Mouse (Mus musculus): ENCODE measurements at regions not wholly inside any gene's neighbourhood (a gene's known extent, or its start where the extent isn't known, plus 50 kb on each side); places are given as distances from the start of the nearest gene placed in this dataset.

- Histone ChIP-seq H3K36me3 (ENCODE audit: control insufficient read depth, insufficient read depth, low read length) (no peaks in the 10 kb centered on the region), H3K4me2 (replicated peaks; ENCODE audit: low read depth, low read length) (no peak overlapping the region), H3K27ac (ENCODE audit: low read length) (no peak overlapping the region), H3K4me3 (ENCODE audit: low read depth, low read length) (no peak overlapping the region), H3K27me3 (ENCODE audit: control insufficient read depth, insufficient read depth, low read length) (no peaks in the 10 kb centered on the region), H3K4me1 (ENCODE audit: control insufficient read depth, insufficient read depth, low read length) (no peaks in the 10 kb centered on the region), H3K9me3 (ENCODE audit: control insufficient read depth, low read depth, low read length) (no peaks in the 10 kb centered on the region), H3K9ac (replicated peaks; ENCODE audit: low read depth, low read length) (no peak overlapping the region)
- no peak for ATAC-seq (ENCODE audit: insufficient number of reproducible peaks, insufficient read depth, low FRiP score, low read depth)
- 89% methylated on average over 6 of the region's 6 CpGs for WGBS
These were observed 114.0 kb upstream of the Dpt start for GRCm38 (mm10) chr1:164682426-164682825.

DNA sequence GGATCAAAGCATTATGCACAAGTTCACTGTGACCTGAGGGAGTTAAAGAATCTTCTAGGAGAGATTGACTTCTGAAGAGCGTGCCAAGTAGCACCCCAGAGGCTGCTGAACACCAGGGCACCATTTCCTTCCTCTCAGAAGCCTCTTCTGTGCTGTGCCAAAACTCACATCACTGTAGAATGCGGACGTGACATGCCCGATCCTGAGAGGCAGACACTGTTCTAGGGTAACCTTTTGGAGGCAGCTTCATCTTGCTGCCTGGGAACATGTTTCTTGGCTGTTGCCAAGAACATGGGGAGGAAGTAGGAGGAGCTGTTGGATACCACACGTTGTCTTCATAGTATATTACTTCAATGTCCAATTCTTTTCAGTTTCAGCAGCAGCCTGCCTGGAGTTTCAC, 114.9 kb upstream of the Dpt start:
- H3K9ac ChIP-seq (replicated peaks; ENCODE audit: low read depth, low read length), result no peak overlapping the region
- H3K4me1 ChIP-seq (ENCODE audit: control insufficient read depth, insufficient read depth, low read length), result no peaks in the 10 kb centered on the region
- H3K9me3 ChIP-seq (ENCODE audit: control insufficient read depth, low read depth, low read length), result peaks cover 3% of the 10 kb centered on the region; the same call in 1 of the 2 replicates
- 69% methylated on average over 5 of the region's 5 CpGs for WGBS
- H3K27me3 ChIP-seq (ENCODE audit: control insufficient read depth, insufficient read depth, low read length), result no peaks in the 10 kb centered on the region
- no peak for ATAC-seq (ENCODE audit: insufficient number of reproducible peaks, insufficient read depth, low FRiP score, low read depth)
- H3K4me2 ChIP-seq (replicated peaks; ENCODE audit: low read depth, low read length), result no peak overlapping the region
- H3K36me3 ChIP-seq (ENCODE audit: control insufficient read depth, insufficient read depth, low read length), result no peaks in the 10 kb centered on the region
- H3K4me3 ChIP-seq (ENCODE audit: low read depth, low read length), result no peak overlapping the region
- no peak overlapping the region for H3K27ac ChIP-seq (ENCODE audit: low read length)

GRCm38 (mm10) chr1:164678303-164678702, 118.1 kb upstream of the Dpt start:
- Histone ChIP-seq H3K4me3 (ENCODE audit: low read depth, low read length) (no peak overlapping the region), H3K27ac (ENCODE audit: low read length) (no peak overlapping the region), H3K9ac (replicated peaks; ENCODE audit: low read depth, low read length) (no peak overlapping the region), H3K4me2 (replicated peaks; ENCODE audit: low read depth, low read length) (no peak overlapping the region), H3K36me3 (ENCODE audit: control insufficient read depth, insufficient read depth, low read length) (no peaks in the 10 kb centered on the region), H3K27me3 (ENCODE audit: control insufficient read depth, insufficient read depth, low read length) (no peaks in the 10 kb centered on the region), H3K9me3 (ENCODE audit: control insufficient read depth, low read depth, low read length) (peaks cover 3% of the 10 kb centered on the region; the same call in 1 of the 2 replicates), H3K4me1 (ENCODE audit: control insufficient read depth, insufficient read depth, low read length) (no peaks in the 10 kb centered on the region)
- WGBS, result 34% methylated on average over 3 of the region's 3 CpGs
- peak; percentile 53; the same call in 1 of the 2 replicates for ATAC-seq (ENCODE audit: insufficient number of reproducible peaks, insufficient read depth, low FRiP score, low read depth)

DNA sequence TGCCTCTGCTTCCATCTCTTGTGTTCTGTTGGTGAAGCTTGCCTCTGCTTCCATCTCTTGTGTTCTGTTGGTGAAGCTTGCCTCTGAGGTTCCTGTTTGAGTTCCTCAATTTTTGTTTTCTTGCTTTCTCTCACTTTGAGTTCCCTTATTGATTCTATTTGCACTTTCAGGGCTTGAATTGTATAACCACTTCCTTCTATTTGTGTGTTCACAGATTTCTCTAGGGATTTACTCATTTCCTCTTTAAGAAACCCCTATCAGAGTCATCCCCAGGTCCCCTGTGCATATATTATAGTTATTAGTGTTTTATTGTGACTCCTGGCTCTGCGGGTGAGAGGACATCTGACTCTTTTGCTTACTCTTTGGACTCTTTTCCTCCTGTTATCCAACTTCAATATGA, 144.2 kb upstream of the Dpt start:
- Histone ChIP-seq H3K36me3 (ENCODE audit: control insufficient read depth, insufficient read depth, low read length) (no peaks in the 10 kb centered on the region), H3K27ac (ENCODE audit: low read length) (no peak overlapping the region), H3K4me1 (ENCODE audit: control insufficient read depth, insufficient read depth, low read length) (no peaks in the 10 kb centered on the region), H3K9ac (replicated peaks; ENCODE audit: low read depth, low read length) (no peak overlapping the region), H3K9me3 (ENCODE audit: control insufficient read depth, low read depth, low read length) (no peaks in the 10 kb centered on the region), H3K27me3 (ENCODE audit: control insufficient read depth, insufficient read depth, low read length) (no peaks in the 10 kb centered on the region), H3K4me2 (replicated peaks; ENCODE audit: low read depth, low read length) (no peak overlapping the region), H3K4me3 (ENCODE audit: low read depth, low read length) (no peak overlapping the region)
- 88% methylated on average over 1 of the region's 1 CpGs for WGBS
- no peak for ATAC-seq (ENCODE audit: insufficient number of reproducible peaks, insufficient read depth, low FRiP score, low read depth)

- Histone ChIP-seq H3K4me2 (replicated peaks; ENCODE audit: low read depth, low read length) (no peak overlapping the region), H3K9me3 (ENCODE audit: control insufficient read depth, low read depth, low read length) (no peaks in the 10 kb centered on the region), H3K27ac (ENCODE audit: low read length) (no peak overlapping the region), H3K4me3 (ENCODE audit: low read depth, low read length) (no peak overlapping the region), H3K4me1 (ENCODE audit: control insufficient read depth, insufficient read depth, low read length) (no peaks in the 10 kb centered on the region), H3K9ac (replicated peaks; ENCODE audit: low read depth, low read length) (no peak overlapping the region), H3K27me3 (ENCODE audit: control insufficient read depth, insufficient read depth, low read length) (no peaks in the 10 kb centered on the region), H3K36me3 (ENCODE audit: control insufficient read depth, insufficient read depth, low read length) (no peaks in the 10 kb centered on the region)
- ATAC-seq (ENCODE audit: insufficient number of reproducible peaks, insufficient read depth, low FRiP score, low read depth), result no peak
- WGBS, result 87% methylated on average over 7 of the region's 7 CpGs
These were observed 158.5 kb upstream of the Dpt start for GRCm38 (mm10) chr1:164637901-164638462.

DNA sequence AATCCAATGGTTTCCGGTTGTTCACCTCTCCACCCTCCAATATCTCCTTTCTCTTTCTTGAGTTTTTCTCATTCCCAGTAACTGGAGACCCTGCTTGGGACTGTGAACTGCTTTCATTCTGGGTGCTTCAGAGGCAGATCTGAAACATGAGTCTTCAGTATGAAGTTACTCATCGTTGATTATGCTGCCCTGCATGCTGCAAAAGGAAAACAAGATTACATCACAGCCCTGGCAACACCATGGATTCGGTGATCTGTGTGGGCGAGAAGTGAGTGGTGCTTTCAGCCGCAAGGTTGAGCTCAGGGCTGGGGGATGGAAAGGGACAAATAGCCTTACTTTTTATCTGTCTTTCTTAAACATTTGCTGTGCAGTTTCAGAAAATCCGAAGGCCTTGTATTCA, 164.8 kb upstream of the Dpt start:
- Histone ChIP-seq H3K4me2 (replicated peaks; ENCODE audit: low read depth, low read length) (no peak overlapping the region), H3K9me3 (ENCODE audit: control insufficient read depth, low read depth, low read length) (no peaks in the 10 kb centered on the region), H3K27ac (ENCODE audit: low read length) (no peak overlapping the region), H3K27me3 (ENCODE audit: control insufficient read depth, insufficient read depth, low read length) (no peaks in the 10 kb centered on the region), H3K4me3 (ENCODE audit: low read depth, low read length) (no peak overlapping the region), H3K9ac (replicated peaks; ENCODE audit: low read depth, low read length) (no peak overlapping the region), H3K36me3 (ENCODE audit: control insufficient read depth, insufficient read depth, low read length) (no peaks in the 10 kb centered on the region), H3K4me1 (ENCODE audit: control insufficient read depth, insufficient read depth, low read length) (no peaks in the 10 kb centered on the region)
- 85% methylated on average over 6 of the region's 6 CpGs for WGBS
- ATAC-seq (ENCODE audit: insufficient number of reproducible peaks, insufficient read depth, low FRiP score, low read depth), result no peak

- ATAC-seq (ENCODE audit: insufficient number of reproducible peaks, insufficient read depth, low FRiP score, low read depth), result no peak
- no peaks in the 10 kb centered on the region for H3K27me3 ChIP-seq (ENCODE audit: control insufficient read depth, insufficient read depth, low read length)
- no peak overlapping the region for H3K4me2 ChIP-seq (replicated peaks; ENCODE audit: low read depth, low read length)
- no peak overlapping the region for H3K9ac ChIP-seq (replicated peaks; ENCODE audit: low read depth, low read length)
- 88% methylated on average over 8 of the region's 8 CpGs for WGBS
- no peaks in the 10 kb centered on the region for H3K4me1 ChIP-seq (ENCODE audit: control insufficient read depth, insufficient read depth, low read length)
- no peaks in the 10 kb centered on the region for H3K9me3 ChIP-seq (ENCODE audit: control insufficient read depth, low read depth, low read length)
- H3K4me3 ChIP-seq (ENCODE audit: low read depth, low read length), result no peak overlapping the region
- H3K27ac ChIP-seq (ENCODE audit: low read length), result no peak overlapping the region
- H3K36me3 ChIP-seq (ENCODE audit: control insufficient read depth, insufficient read depth, low read length), result no peaks in the 10 kb centered on the region
These were observed 167.6 kb upstream of the Dpt start for GRCm38 (mm10) chr1:164628840-164629239.

- WGBS, result 93% methylated on average over 4 of the region's 4 CpGs
- no peak overlapping the region for H3K4me2 ChIP-seq (replicated peaks; ENCODE audit: low read depth, low read length)
These were observed 164.8 kb upstream of the Atp1b1 start for GRCm38 (mm10) chr1:164622946-164623345.

GRCm38 (mm10) chr1:164622417-164622816, 164.3 kb upstream of the Atp1b1 start:
- H3K27ac ChIP-seq (ENCODE audit: low read length), result no peak overlapping the region
- H3K4me1 ChIP-seq (ENCODE audit: control insufficient read depth, insufficient read depth, low read length), result no peaks in the 10 kb centered on the region
- 92% methylated on average over 3 of the region's 3 CpGs for WGBS
- no peak for ATAC-seq (ENCODE audit: insufficient number of reproducible peaks, insufficient read depth, low FRiP score, low read depth)
- H3K9me3 ChIP-seq (ENCODE audit: control insufficient read depth, low read depth, low read length), result no peaks in the 10 kb centered on the region
- no peak overlapping the region for H3K9ac ChIP-seq (replicated peaks; ENCODE audit: low read depth, low read length)
- no peak overlapping the region for H3K4me3 ChIP-seq (ENCODE audit: low read depth, low read length)
- H3K4me2 ChIP-seq (replicated peaks; ENCODE audit: low read depth, low read length), result no peak overlapping the region
- H3K36me3 ChIP-seq (ENCODE audit: control insufficient read depth, insufficient read depth, low read length), result no peaks in the 10 kb centered on the region
- no peaks in the 10 kb centered on the region for H3K27me3 ChIP-seq (ENCODE audit: control insufficient read depth, insufficient read depth, low read length)

More at GRCm38 (mm10) chr1:164622946-164623345, 164.8 kb upstream of the Atp1b1 start:
- no peak for ATAC-seq (ENCODE audit: insufficient number of reproducible peaks, insufficient read depth, low FRiP score, low read depth)
- H3K4me3 ChIP-seq (ENCODE audit: low read depth, low read length), result no peak overlapping the region
- no peak overlapping the region for H3K27ac ChIP-seq (ENCODE audit: low read length)
- no peak overlapping the region for H3K9ac ChIP-seq (replicated peaks; ENCODE audit: low read depth, low read length)
- no peaks in the 10 kb centered on the region for H3K4me1 ChIP-seq (ENCODE audit: control insufficient read depth, insufficient read depth, low read length)
- H3K36me3 ChIP-seq (ENCODE audit: control insufficient read depth, insufficient read depth, low read length), result no peaks in the 10 kb centered on the region
- H3K27me3 ChIP-seq (ENCODE audit: control insufficient read depth, insufficient read depth, low read length), result no peaks in the 10 kb centered on the region
- no peaks in the 10 kb centered on the region for H3K9me3 ChIP-seq (ENCODE audit: control insufficient read depth, low read depth, low read length)

Data from stomach, embryonic 14.5 days (tissue).